Mouse (Mus musculus) gastrocnemius, postnatal 36 days (tissue): ENCODE measurements at regions not wholly inside any gene's neighbourhood (a gene's known extent, or its start where the extent isn't known, plus 50 kb on each side); places are given as distances from the start of the nearest gene placed in this dataset.

Experiments used
- DNase-seq, 2 experiments: peaks; one replicate each; pipeline ENCODE4 v3.0.0; 2022
- intact Hi-C: fragments of 180-260 bp; cut with DNase I; formaldehyde crosslinking; loops from one replicate; pipeline ENCODE4 v1.15.1; 2025

DNA sequence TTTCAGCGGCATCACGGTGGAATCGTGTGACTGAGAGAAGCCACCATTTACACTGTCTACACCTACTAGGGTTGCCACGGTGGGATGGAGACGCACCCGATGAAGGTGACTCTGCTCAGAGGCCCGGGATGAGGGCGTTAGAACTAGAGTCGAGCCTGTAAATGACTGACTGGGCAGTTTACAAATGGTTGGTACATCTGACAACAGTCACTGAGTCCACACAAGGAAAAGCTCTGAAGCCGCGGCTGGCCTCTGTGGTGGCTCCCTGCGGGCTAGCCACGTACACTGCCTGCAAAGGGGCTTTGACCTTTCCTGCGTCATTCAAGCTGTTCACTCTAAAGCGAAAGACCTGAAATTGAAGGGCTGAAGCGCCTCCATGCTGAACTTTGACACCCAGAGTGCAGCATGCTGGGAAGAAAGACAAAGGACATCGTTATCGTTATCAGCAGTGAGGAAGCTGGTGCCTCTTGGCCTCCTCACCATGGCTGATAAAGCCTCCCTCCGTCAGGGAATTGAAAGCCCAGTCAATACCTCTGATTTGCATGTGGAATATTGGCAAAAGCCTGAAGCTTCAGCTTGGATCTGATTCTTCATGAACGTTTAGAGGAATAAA, 462.1 kb upstream of the Arglu1 start:
- intact Hi-C loops: no loop called here
- DNase-seq: no peak

- no peak for DNase-seq
- intact Hi-C loops: no loop called here
These were observed 454.0 kb upstream of the Arglu1 start for GRCm38 (mm10) chr8:9144362-9144761.

- intact Hi-C loops: no loop called here
- no peak for DNase-seq
These were observed 449.5 kb upstream of the Arglu1 start for GRCm38 (mm10) chr8:9139781-9140180.

DNA sequence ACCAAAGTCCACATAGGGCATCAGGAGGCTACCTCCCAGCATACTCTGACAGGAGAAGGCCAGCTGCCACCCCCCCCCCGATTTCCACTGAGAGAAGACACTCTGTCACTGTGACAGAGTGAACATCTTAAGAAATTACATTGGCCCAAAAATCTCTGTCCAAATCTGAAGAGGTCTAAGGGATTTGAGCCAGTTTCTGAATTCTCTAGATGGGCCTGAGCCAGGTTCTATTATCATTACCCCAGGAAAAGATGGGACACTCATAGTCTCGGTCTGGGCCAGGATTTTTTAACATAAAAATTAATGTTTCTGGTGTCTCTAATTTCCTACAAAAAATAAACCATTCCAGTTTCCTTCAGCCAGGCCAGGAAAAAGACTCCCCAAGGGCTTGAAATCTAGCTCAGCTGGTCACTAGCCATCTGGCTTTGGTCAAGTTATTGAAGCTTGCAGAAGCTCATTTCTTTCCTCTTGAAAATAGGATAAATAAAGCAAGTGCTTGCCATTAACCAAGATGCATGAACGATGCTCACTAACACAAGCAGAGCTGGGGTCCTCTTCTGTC, 448.8 kb upstream of the Arglu1 start:
- intact Hi-C loops: no loop called here
- peak; percentile 22 to 61 for DNase-seq

DNA sequence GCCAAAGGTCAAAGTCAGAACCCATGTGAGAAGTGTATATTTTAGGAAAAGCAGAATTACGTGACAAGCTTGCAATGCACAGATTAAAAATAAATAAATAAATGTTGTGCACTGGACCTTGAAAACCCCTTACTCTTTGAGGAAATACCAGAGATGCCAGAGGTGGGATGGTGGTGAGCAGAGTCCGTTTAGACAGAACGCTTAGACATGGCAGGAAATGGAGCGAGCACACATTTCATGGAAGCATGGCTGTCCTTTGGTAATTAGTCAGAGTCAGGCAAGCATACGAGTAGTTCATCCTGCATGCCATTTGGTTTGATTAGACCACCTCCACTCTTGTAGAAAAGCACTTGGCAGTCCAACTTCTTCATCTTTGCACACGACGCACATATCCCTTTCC, 443.4 kb upstream of the Arglu1 start:
- DNase-seq: no peak
- intact Hi-C loops: no loop called here

DNA sequence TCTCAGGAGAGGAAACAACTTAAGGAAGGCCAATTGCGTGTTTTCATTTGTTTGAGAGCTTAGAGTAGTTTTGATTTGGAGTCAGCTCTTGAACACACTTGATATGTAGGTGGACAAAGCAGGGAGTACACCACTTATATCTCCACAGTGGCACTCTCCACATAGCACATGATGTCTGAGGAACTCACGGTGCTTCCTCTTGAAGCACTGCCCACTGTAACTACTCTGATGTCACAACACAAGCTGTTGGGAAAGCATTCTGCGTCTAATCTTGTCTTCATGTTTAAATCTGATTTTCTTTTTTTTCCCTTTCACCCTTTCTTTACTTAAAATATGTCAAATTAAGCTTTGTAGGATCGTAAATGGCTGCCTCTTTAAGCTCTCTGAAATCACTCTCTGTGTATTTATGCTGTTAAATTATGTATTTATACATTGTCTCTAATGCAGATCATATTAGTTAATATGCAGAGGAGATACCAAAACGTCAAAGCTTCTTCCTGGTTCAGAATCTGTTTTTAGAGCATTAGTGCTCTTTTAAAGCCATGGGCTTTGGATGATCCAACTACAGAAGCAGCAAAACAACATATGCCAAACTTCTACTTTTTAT, 442.4 kb upstream of the Arglu1 start:
- intact Hi-C loops: no loop called here

GRCm38 (mm10) chr8:9131249-9131648, 440.9 kb upstream of the Arglu1 start:
- intact Hi-C loops: no loop called here

More for the DNA sequence above, 442.4 kb upstream of the Arglu1 start:
- no peak for DNase-seq

DNA sequence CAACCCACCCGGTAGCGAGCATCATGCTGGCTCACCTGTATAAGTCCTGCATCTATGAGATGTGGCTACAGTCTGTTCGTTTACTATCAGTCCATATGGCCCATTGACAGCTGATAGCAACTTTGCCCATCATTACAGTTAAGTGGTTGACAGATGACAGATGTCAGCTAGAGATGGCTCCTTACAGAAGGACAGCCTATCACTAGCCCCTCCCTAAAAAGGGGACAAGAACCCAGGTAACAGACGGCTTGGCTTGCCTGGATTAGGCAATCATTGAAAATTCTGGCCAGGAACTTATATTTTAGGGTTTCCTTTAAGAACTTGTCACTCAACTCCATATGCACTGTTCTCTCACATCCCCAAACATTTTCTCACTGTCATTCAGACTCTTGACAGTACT, 434.2 kb upstream of the Arglu1 start:
- DNase-seq: no peak
- intact Hi-C loops: no loop called here

More at GRCm38 (mm10) chr8:9131249-9131648, 440.9 kb upstream of the Arglu1 start:
- DNase-seq: no peak

DNA sequence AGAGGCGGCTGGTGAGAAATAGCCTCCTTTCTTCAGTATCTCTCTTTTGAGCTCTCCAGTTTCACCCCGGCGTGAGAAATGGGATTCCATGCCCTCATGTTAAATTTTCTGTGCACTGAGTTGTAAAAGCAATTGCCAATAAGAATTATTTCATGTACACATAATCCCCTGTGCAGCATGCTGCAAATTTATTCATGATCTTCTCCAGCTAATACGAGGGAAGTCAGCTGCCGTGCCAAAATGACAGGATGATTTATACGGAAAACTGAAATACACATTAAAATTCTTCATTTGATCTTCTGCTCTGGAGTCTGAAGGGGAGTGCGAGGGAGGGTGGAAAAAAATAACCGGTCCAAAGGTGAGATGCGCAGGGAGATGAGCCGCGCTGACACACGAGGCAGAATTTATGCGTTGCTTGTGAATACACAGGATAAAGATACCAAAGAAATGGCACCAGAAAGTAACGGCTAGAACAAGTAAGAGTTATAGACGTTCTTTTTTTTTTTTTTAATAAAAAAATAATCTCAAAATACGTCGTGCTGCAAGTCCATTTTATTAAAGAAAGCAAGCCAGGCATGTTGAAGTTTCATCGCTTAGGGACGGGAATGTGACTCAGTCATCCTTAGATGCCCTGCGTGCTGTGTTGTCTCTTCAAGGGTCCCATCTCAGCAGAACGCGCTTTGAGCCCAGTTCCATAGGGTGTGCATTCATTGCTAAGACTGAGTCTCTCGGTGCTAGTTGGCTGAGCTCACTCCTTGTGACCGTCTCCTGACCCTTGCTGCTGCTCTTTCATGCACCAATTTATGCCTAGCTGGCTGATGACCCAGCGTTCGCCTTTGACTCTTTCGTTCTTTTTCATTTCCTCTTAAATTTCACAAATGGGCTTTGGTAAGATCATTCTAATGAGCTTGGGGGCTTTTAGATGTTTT, 427.8 kb upstream of the Arglu1 start:
- intact Hi-C loops: no loop called here
- DNase-seq: no peak

- DNase-seq: no peak
- intact Hi-C loops: no loop called here
These were observed 405.7 kb upstream of the Arglu1 start for GRCm38 (mm10) chr8:9095980-9096379.

DNA sequence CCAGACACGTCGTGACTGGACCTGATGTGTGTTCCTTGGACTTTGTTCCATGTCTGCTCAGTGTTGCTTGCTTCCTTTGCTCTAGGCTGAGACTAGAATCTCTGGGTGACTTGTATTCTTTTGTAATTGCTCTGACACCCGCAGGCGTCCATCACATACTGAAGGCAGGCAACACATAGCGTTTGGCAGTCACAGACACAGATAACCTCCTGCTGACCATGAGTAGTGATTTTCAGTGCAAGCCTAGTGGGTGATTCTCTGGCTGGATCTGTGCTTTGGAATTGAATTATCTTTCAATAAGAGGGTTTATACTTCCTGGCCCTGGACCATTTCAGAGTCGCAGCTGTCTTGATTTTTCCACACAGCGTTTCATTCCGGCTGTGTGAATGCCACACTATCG, 403.7 kb upstream of the Arglu1 start:
- intact Hi-C loops: no loop called here
- DNase-seq: no peak

GRCm38 (mm10) chr8:9093356-9093755, 403.0 kb upstream of the Arglu1 start:
- intact Hi-C loops: no loop called here
- no peak for DNase-seq

DNA sequence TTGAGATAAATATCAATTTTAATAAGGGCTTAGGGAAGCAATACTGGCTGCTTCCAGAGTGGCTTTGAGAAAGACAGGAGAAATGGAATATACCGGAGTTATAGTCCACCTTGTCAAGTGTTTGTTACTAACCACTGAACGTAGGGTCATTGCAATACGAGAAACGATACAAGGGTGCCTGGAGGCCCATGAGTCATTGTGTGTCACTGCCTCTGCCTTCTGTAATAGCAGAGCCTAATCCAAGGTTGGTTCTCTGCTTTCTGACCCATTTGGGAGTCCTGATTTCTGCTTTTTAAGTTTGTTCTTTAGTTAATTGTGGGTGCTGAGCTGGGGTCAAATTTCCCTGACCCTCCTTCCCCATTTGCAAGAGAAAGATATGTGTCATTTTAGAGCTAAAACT, 382.4 kb upstream of the Arglu1 start:
- no peak for DNase-seq
- intact Hi-C loops: no loop called here

GRCm38 (mm10) chr8:9072286-9072685, 382.0 kb upstream of the Arglu1 start:
- intact Hi-C loops: no loop called here
- no peak for DNase-seq

GRCm38 (mm10) chr8:9070953-9071352, 380.6 kb upstream of the Arglu1 start:
- DNase-seq: no peak
- intact Hi-C loops: no loop called here

DNA sequence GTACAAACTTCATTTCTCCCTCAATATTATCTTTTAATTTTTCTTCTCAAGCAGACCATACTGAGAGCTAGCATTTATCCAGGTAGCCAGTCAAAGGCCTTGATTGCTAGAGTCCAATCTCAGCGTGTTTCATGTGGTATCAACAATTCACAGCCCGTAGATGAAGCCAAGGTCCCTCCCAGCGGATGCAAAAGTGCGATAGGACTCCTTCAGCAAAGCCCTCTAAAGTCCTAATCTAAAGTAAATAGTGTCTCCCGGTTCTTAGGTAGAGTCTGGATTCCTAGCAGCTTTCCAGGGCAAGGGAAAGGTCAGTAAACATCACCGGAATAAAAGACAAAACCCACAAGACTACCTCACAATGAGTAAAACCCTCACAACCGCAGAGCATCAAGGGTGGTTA, 379.5 kb upstream of the Arglu1 start:
- intact Hi-C loops: no loop called here
- no peak for DNase-seq

DNA sequence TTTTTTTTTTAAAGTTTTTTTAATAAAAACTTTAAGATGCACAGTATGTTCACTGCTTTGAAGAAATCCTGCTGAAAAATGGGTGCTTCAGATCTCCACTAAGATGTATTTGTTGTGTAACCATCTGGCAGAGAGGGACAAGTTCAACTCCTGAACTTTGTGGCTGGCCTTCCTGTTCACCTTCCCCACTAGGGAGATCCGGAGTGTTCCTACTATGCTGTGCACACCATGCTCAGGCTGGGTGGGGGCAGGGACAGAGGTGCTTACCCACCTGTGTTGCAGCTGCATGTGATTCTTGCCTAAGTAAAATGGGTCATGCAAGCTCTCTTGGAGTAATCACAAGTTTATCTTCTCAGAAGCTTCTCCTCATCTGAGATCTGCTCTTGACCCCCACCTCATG, 377.4 kb upstream of the Arglu1 start:
- no peak for DNase-seq
- intact Hi-C loops: no loop called here

DNA sequence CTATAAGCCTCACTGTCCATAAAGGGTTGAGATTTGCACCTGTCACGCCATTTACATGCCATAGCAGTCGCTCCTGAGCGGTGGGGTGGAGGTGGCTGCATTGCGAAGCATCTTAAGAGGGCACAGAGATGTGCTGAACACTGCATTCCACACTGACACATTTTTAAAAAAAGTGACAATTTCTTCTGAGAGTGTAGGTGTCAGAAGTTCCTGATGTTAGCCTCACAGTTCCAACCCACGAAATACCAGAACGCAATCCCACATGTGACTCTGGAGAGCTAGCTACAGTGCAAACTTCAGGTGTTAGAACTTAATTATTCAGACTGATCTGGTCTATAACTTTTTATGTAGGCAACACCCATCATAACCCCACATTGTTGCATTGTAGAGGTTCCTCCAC, 369.8 kb upstream of the Arglu1 start:
- intact Hi-C loops: no loop called here
- no peak for DNase-seq

DNA sequence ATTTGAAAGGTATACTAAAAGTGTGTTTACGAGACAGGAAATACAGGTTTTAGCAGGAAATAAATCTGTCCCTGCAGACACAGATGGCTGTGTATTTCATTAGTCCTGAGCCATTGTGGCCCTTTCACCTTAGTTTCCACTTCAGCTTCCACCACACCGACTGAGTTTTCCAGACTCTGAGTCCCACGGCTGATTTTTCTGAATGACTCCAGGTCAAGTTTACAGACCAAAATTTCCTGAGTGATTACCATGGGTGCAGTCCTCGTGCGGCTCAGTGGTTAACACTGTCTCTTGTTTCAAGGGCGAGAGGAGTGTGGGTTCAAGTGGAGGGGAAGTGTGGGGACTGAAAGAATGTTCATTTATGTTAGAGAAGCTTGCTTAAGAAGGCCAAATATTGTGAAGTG, 365.1 kb upstream of the Arglu1 start:
- intact Hi-C loops: no loop called here
- no peak for DNase-seq

- intact Hi-C loops: no loop called here
- no peak for DNase-seq
These were observed 364.5 kb upstream of the Arglu1 start for GRCm38 (mm10) chr8:9054801-9055200.

DNA sequence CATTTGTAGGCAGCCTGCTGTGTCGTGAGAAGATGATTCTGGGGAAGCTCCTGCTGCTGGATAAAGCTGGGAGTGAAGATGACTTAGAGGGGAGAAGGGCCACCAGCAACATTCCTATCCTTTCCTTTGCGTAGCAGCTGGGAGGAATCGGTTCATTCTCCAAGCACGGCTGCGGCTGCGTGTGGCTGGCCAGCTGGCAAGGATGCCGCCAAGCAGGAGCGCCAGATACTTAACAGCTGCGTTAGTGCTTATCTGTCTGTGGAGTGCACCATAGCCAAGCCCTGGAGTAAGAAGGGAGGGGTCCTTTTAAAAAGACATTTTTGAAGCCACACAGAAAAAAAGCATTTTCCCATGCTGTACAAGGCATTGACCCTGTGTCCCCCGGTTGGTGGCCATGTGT, 361.4 kb upstream of the Arglu1 start:
- peak; percentile 64 to 67 for DNase-seq
- intact Hi-C loops: no loop called here
